Mouse (Mus musculus): ENCODE data around the gene B4galt7. TPM values are rescaled to one million over a fixed set of nuclear protein-coding genes. Genes with fewer than 3 reads are reported as not detected.
"Not testable (repeated sequence)": the region's sequence is repeated elsewhere in the genome, so short reads cannot be mapped to it uniquely, and the experiment has no call there.

Gene B4galt7
- 30.5 and 37.6 TPM in 2 replicates for polyA plus RNA-seq (2016; fragmentation: Nextera tagmentation; extraction: Ambion mirVana)

- no peaks in the 10 kb centered on the region for H3K27me3 ChIP-seq (ENCODE audit: low read depth, poor library complexity, severe bottlenecking)
- no peaks in the 10 kb centered on the region for H3K9me3 ChIP-seq (replicated peaks)
- WGBS, result 11% methylated on average over 51 of the region's 51 CpGs
- peak; percentile 81 for DNase-seq (ENCODE audit: low spot score)
- peaks cover 21% of the 10 kb centered on the region for H3K4me1 ChIP-seq
- H3K27ac ChIP-seq (replicated peaks), result peak within 1 kb of the TSS; percentile 86
- H3K4me3 ChIP-seq, result peak within 1 kb of the TSS; percentile 91
- peaks cover 51% of the 10 kb centered on the region for H3K36me3 ChIP-seq
Measured at GRCm38 (mm10) chr13:55599566-55600540, at the start of gene B4galt7. Gene B4galt7, plus strand, starts transcription at chr13:55599896.

- peaks cover 82% of the 10 kb centered on the region for H3K36me3 ChIP-seq
Measured at GRCm38 (mm10) chr13:55555921-55556320, 43.8 kb upstream of the B4galt7 start.

GRCm38 (mm10) chr13:55557499-55557898 lies 42.2 kb upstream of the B4galt7 start:
- no peaks in the 10 kb centered on the region for H3K4me1 ChIP-seq
- no peak overlapping the region for H3K4me3 ChIP-seq
- peaks cover 82% of the 10 kb centered on the region for H3K36me3 ChIP-seq
- no peaks in the 10 kb centered on the region for H3K9me3 ChIP-seq (replicated peaks)
- no peak for DNase-seq (ENCODE audit: low spot score)
- no peaks in the 10 kb centered on the region for H3K27me3 ChIP-seq (ENCODE audit: low read depth, poor library complexity, severe bottlenecking)
- WGBS, result 94% methylated on average over 6 of the region's 6 CpGs
- no peak overlapping the region for H3K27ac ChIP-seq (replicated peaks)

More at GRCm38 (mm10) chr13:55555921-55556320, 43.8 kb upstream of the B4galt7 start:
- Histone ChIP-seq H3K27ac (replicated peaks) (no peak overlapping the region), H3K4me1 (no peaks in the 10 kb centered on the region), H3K4me3 (no peak overlapping the region), H3K27me3 (ENCODE audit: low read depth, poor library complexity, severe bottlenecking) (no peaks in the 10 kb centered on the region), H3K9me3 (replicated peaks) (no peaks in the 10 kb centered on the region)
- 92% methylated on average over 9 of the region's 9 CpGs for WGBS
- DNase-seq (ENCODE audit: low spot score), result no peak

- 88% methylated on average over 7 of the region's 7 CpGs for WGBS
- peaks cover 85% of the 10 kb centered on the region for H3K36me3 ChIP-seq
- DNase-seq (ENCODE audit: low spot score), result no peak
Measured at GRCm38 (mm10) chr13:55563266-55563879, 36.3 kb upstream of the B4galt7 start.

GRCm38 (mm10) chr13:55567001-55567400 lies 32.7 kb upstream of the B4galt7 start:
- Histone ChIP-seq H3K27me3 (ENCODE audit: low read depth, poor library complexity, severe bottlenecking) (no peaks in the 10 kb centered on the region), H3K27ac (replicated peaks) (no peak overlapping the region), H3K36me3 (peaks cover 71% of the 10 kb centered on the region), H3K4me3 (no peak overlapping the region), H3K9me3 (replicated peaks) (no peaks in the 10 kb centered on the region), H3K4me1 (peaks cover 28% of the 10 kb centered on the region)
- no peak for DNase-seq (ENCODE audit: low spot score)
- WGBS, result 91% methylated on average over 6 of the region's 6 CpGs

More at GRCm38 (mm10) chr13:55563266-55563879, 36.3 kb upstream of the B4galt7 start:
- no peak overlapping the region for H3K27ac ChIP-seq (replicated peaks)
- H3K27me3 ChIP-seq (ENCODE audit: low read depth, poor library complexity, severe bottlenecking), result no peaks in the 10 kb centered on the region
- no peaks in the 10 kb centered on the region for H3K9me3 ChIP-seq (replicated peaks)
- H3K4me1 ChIP-seq, result 0 out of 2 replicates have a peak, but pooled peaks cover 4% of the 10 kb centered on the region
- H3K4me3 ChIP-seq, result no peak overlapping the region

GRCm38 (mm10) chr13:55567949-55568348 lies 31.7 kb upstream of the B4galt7 start:
- no peak for DNase-seq (ENCODE audit: low spot score)
- Histone ChIP-seq H3K9me3 (replicated peaks) (no peaks in the 10 kb centered on the region), H3K4me1 (peaks cover 33% of the 10 kb centered on the region), H3K4me3 (no peak overlapping the region), H3K36me3 (peaks cover 63% of the 10 kb centered on the region), H3K27ac (replicated peaks) (no peak overlapping the region), H3K27me3 (ENCODE audit: low read depth, poor library complexity, severe bottlenecking) (no peaks in the 10 kb centered on the region)
- WGBS, result 100% methylated on average over 2 of the region's 2 CpGs

- 97% methylated on average over 4 of the region's 4 CpGs for WGBS
- Histone ChIP-seq H3K4me1 (peaks cover 33% of the 10 kb centered on the region), H3K36me3 (peaks cover 58% of the 10 kb centered on the region)
- DNase-seq (ENCODE audit: low spot score); H3K9me3 ChIP-seq (replicated peaks); H3K27me3 ChIP-seq (ENCODE audit: low read depth, poor library complexity, severe bottlenecking); H3K27ac ChIP-seq (replicated peaks); H3K4me3 ChIP-seq: not testable (repeated sequence)
Measured at GRCm38 (mm10) chr13:55568524-55568923, 31.2 kb upstream of the B4galt7 start.

- peaks cover 33% of the 10 kb centered on the region for H3K4me1 ChIP-seq
- no peaks in the 10 kb centered on the region for H3K9me3 ChIP-seq (replicated peaks)
- peak overlapping the region; percentile 96 for H3K27ac ChIP-seq (replicated peaks)
- H3K27me3 ChIP-seq (ENCODE audit: low read depth, poor library complexity, severe bottlenecking), result no peaks in the 10 kb centered on the region
- WGBS, result 9% methylated on average over 16 of the region's 16 CpGs
- H3K36me3 ChIP-seq, result peaks cover 47% of the 10 kb centered on the region
- peak; percentile 32 for DNase-seq (ENCODE audit: low spot score)
- H3K4me3 ChIP-seq, result peak overlapping the region; percentile 97
Measured at GRCm38 (mm10) chr13:55569726-55570285, 29.9 kb upstream of the B4galt7 start.

GRCm38 (mm10) chr13:55570286-55570973 lies 29.3 kb upstream of the B4galt7 start:
- H3K4me3 ChIP-seq, result peak overlapping the region; percentile 97
- H3K36me3 ChIP-seq, result peaks cover 41% of the 10 kb centered on the region
- 3% methylated on average over 47 of the region's 47 CpGs for WGBS
- no peaks in the 10 kb centered on the region for H3K9me3 ChIP-seq (replicated peaks)
- DNase-seq (ENCODE audit: low spot score), result peak; percentile 50
- H3K27ac ChIP-seq (replicated peaks), result peak overlapping the region; percentile 96
- H3K27me3 ChIP-seq (ENCODE audit: low read depth, poor library complexity, severe bottlenecking), result no peaks in the 10 kb centered on the region
- H3K4me1 ChIP-seq, result peaks cover 33% of the 10 kb centered on the region

- peak; percentile 95 for DNase-seq (ENCODE audit: low spot score)
- 3% methylated on average over 39 of the region's 47 CpGs for WGBS
- peaks cover 34% of the 10 kb centered on the region for H3K36me3 ChIP-seq
Measured at GRCm38 (mm10) chr13:55571027-55571751, 28.5 kb upstream of the B4galt7 start, which contains the start of gene Fam193b. Gene Fam193b, minus strand, starts transcription at chr13:55571120.

GRCm38 (mm10) chr13:55571977-55572376 lies 27.7 kb upstream of the B4galt7 start:
- WGBS, result 82% methylated on average over 2 of the region's 2 CpGs
- Histone ChIP-seq H3K4me3 (peak overlapping the region; percentile 97), H3K36me3 (peaks cover 26% of the 10 kb centered on the region), H3K27ac (replicated peaks) (no peak overlapping the region), H3K9me3 (replicated peaks) (no peaks in the 10 kb centered on the region), H3K4me1 (peaks cover 33% of the 10 kb centered on the region), H3K27me3 (ENCODE audit: low read depth, poor library complexity, severe bottlenecking) (no peaks in the 10 kb centered on the region)
- no peak for DNase-seq (ENCODE audit: low spot score)

More at GRCm38 (mm10) chr13:55571027-55571751, 28.5 kb upstream of the B4galt7 start, which contains the start of gene Fam193b:
- Histone ChIP-seq H3K9me3 (replicated peaks) (no peaks in the 10 kb centered on the region), H3K27me3 (ENCODE audit: low read depth, poor library complexity, severe bottlenecking) (no peaks in the 10 kb centered on the region), H3K4me3 (peak within 1 kb of the TSS; percentile 97), H3K27ac (replicated peaks) (peak within 1 kb of the TSS; percentile 96), H3K4me1 (peaks cover 33% of the 10 kb centered on the region)
